Mouse (Mus musculus) brain, embryonic 14.5 days (tissue): ENCODE measurements around the gene Jund. TPM values are rescaled to one million over a fixed set of nuclear protein-coding genes. Genes with fewer than 3 reads are reported as not detected.
A peak's percentile ranks its signal among the peaks of the same experiment; 100 is the strongest.

Experiments used
- DNase-seq: peaks from one replicate; pipeline ENCODE4 v3.0.0-alpha.2; 2011; ENCODE audit warnings: low read depth
- CTCF ChIP-seq: fragments of 200-500 bp; IDR thresholded peaks from 2 replicates; pipeline ENCODE4 v1.5.1; 2012; ENCODE audit warnings: inconsistent platforms, mild to moderate bottlenecking, moderate library complexity, borderline replicate concordance; ENCODE audit not compliant: insufficient read depth, insufficient read length; ENCODE audit errors: extremely low read depth
- POLR2A ChIP-seq: fragments of 200-500 bp; IDR thresholded peaks from 2 replicates; pipeline ENCODE4 v1.6.1; 2012; ENCODE audit warnings: mild to moderate bottlenecking, inconsistent platforms, borderline replicate concordance; ENCODE audit not compliant: poor library complexity, insufficient read depth, insufficient read length, severe bottlenecking; ENCODE audit errors: extremely low read depth
- polyA plus RNA-seq: library from polyadenylated mRNA; depleted of rRNA; stranded (reverse); fragments of >200 nt; gene quantifications from 2 replicates; pipeline ENCODE4 v1.2.3, GENCODE M21; 2012

The Jund gene
- polyA plus RNA-seq, 1 experiment, result 291 TPM

DNA sequence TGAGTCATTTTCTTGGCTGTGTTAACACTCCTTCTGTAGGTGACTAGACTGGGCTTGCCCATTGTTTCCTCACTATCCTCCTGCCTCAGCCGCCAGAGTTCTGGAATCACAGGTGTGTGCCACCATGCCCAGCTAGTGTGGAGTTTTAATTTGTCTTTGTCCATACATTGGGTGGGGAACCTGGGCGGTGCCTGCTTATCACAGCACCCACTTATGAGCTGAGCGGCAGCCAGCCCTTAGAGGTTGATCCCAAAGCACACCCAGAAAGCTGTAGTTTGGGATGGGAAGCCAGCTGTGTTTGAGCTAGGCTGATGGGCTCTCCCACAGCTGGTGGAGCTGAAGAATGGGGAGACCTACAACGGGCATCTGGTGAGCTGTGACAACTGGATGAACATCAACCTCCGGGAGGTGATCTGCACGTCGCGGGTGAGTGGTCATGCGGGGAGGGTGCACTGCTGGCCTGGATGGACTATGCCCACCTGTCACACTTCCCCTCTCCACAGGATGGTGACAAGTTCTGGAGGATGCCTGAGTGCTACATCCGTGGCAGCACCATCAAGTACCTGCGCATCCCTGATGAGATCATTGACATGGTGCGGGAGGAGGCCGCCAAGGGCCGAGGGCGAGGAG lies 21.2 kb upstream of the Jund start:
- TF ChIP-seq POLR2A, result no peak
- no peak for TF ChIP-seq CTCF

DNA sequence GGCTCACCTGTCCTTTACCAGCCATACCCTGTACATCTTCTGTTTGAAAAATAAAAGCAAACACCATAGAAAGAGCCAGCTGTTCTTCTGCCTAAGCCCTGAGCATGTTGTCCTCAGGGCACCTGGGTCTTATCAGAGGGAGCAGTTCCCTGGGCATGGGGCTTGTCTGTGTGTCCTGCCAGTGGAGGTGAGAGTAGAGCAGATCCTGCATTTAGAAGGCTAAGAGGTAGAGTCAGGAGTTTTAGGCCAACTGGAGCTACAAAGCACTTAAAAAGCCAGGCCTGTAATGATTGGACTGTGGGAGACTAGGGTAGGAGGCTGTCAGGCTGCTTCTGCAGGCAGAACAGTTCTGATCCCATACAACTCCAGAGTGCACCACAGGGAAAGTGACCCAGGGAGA lies 20.1 kb upstream of the Jund start:
- TF ChIP-seq POLR2A (no peak), CTCF (no peak)
- no peak for DNase-seq

More for the DNA sequence above, 21.2 kb upstream of the Jund start:
- no peak for DNase-seq

DNA sequence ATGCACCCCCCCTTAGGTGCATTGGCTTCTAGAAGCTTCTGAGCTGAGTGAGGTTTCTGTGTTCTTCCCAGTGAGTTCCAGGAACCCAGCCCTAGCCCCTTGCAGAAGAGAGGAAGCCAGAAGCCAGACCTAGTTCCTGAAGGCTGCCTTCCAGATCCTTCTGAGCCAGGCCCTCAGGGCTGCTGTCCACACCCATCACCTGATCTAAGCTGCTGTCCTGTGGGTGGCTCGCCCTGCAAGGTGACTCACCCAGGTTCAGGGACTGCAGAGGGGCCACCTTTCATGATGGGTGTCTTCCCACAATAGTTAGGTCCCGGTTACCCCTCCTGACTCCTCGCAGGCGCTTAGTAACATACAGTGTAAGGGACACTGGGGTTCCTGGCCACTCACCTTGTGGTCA lies 19.3 kb upstream of the Jund start:
- TF ChIP-seq POLR2A (no peak), CTCF (no peak)
- no peak for DNase-seq

DNA sequence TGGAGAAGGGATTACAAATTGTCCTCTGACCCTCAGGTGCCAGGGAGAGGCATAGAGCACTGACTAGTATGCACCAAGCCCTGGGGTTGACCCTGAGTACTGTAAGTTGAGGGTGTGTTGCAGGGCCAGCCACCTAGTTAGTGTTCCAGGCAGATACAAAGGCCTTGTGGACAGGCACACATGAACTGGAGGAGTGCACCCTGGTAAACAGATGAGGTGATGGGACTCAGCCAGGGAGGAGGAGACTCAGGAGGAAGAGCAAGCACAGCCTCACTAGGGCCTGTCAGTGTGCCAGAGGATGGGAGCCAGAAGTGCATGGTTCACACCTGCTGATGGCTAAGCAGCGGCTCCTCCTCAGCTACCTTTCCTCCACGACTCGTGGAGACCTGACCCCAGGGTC lies 18.7 kb upstream of the Jund start:
- no peak for DNase-seq

DNA sequence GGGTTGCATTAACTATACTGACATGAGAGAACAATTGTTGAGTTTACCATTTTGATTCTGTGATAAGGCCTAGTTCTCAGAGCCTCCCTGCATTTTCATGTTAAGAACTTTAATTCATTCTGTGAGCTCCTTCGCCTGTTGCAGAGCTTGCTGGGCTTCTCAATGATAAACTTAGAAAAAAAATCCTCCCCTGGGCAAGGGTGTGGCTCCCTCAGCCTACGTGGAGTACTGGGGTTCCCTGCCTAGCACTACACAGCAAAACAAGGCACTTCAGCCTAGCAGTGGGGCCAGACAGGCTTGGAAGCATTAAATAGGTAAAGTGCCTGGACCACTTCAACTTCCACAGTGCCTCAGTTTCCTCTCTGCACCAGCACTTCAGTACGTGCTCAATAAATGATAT lies 17.3 kb upstream of the Jund start:
- no peak for DNase-seq
- TF ChIP-seq CTCF (no peak), POLR2A (no peak)

More for the DNA sequence above, 18.7 kb upstream of the Jund start:
- TF ChIP-seq POLR2A (no peak), CTCF (no peak)

DNA sequence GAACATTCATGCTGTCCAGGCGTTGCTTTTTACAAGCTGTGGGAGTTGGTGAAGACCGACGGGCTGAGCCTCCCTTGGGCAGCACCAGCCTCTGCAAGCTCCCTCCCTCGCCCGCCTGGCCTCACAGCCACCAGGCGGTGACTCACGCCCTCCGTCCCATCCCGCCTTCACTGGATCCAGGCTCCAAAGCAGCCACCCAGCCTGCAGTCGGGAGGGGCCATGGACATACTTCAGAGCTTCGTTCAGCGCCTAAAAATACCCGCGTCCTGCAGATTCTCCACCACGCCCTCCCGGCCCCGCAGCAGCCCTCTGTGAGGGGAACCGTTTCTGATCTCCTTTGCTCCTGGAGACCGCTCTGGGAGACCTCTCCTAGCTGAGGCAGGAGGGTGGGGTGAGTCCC lies 16.6 kb upstream of the Jund start:
- DNase-seq, result no peak
- no peak for TF ChIP-seq POLR2A
- TF ChIP-seq CTCF, result no peak

DNA sequence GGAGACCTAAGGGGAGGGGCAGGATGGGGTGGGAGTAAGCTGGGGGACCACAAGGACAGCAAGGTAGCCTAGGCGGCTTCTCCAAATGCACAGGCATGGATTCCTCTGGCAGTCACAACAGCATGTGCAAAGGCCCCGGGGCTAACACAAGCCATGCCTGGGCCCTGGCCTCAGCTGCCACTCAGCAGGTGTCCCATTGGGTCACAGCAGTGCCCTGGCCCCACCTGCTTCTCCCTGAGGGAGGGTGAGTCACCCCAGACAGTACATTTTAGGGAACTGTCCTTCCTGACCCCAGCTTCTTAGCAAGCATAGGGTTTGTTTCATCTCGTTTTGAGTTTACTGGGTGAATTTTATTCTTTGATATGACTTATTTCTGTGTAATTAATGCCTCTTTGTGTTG lies 16.1 kb upstream of the Jund start:
- no peak for DNase-seq
- TF ChIP-seq CTCF (no peak), POLR2A (no peak)

DNA sequence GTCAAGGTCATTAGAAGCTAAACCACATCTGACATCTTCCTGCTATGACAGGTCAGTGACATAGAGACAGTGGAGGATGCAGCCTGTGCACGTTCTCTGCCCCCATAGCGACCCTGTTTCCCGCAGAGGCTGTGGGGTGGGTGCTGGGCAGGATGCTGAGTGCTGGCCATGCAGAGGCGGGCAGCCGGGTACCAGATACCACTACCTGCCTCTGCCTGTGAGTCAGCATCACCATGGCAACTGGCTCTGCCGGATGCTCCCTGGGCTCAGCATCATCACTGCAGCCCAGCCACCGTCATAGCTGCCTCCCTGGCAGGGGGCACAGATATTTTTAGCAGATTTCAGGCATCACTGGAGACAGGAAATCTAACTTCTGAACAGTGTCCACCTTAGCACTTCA lies 14.5 kb upstream of the Jund start:
- peak; percentile 38 for DNase-seq
- TF ChIP-seq CTCF, result no peak
- TF ChIP-seq POLR2A, result no peak

DNA sequence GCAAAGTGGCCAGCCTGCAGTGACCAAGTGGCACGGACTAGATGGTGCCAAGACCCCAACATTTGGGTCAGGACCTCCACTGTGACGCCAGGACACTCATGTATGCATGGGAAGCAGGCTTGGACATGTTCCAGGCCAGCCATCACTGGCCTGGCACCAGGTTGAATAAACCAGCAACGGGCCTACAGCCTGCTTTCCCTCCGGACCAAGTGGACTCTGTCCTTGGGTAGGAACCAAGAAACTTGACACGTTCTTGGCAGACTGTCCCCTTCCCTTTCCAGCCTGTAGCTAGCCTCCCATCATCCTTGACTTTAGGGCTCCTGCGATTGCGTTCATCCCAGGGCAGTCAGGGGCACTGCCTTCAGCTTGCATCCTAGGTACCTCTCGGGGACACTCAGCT lies 11.2 kb upstream of the Jund start:
- TF ChIP-seq POLR2A (no peak), CTCF (no peak)
- DNase-seq, result no peak

DNA sequence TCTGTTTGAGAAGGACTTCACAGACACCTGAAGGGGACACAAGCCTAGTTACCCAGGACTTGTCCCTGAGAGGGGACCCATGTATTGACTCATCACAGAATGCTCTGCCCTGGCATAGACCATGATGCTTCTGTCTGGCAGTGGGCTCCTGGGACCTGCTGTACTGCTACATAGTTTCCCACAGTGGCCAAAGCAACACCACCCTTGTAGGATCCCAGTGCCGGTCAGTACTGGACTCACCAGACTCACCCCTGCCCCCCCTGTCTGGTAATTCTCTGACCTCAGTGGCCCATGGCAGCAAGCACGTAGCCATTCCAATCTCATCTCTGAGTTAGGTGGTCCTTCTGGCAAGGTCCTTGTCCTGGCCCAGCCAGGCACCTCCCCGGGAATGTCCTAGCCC lies 10.6 kb upstream of the Jund start:
- DNase-seq, result no peak
- TF ChIP-seq POLR2A (no peak), CTCF (no peak)

DNA sequence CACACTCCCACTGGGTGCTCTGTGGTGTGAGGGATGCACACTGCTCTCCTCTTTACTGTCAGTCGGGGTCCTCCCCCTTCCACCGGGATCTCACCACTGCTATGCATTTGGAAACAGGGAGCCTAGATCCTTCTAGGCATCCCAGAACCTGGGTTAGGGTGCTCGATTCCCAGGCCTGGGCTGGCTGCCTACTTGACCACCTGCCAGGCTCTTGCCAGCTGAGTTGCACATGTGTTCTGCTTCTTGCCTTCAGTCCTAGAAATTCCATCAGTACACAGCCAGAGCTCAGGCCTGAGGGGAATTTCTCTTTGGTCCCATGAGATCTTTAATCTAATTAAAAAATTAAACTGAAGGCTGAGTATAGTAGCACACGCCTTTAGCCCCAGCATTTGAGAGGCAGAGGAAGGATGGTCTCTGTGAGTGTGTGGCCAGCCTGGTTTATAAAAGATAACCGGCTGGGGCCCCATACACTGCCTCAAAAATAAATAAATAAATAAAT lies 8.8 kb upstream of the Jund start:
- no peak for DNase-seq
- TF ChIP-seq POLR2A (no peak), CTCF (no peak)

DNA sequence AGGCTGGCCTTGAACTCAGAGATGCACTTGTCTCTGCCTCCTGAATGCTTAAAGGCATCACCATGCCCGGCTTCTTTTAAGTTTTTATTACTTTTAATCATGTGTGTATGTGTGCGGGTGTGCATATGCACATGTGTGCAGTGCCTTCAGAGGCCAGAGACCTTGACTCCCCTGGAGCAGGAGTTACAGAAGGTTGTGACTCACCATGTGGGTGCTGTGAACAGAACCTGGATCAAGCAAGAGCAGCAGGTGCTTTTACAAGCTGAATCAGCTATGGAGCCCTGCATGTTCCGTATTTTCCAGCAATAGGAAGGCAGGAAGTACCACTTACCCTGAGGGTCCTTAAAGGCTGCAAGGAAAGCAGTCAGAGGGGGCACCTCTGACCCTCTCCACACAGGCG lies 7.5 kb upstream of the Jund start:
- DNase-seq, result no peak
- TF ChIP-seq CTCF (no peak), POLR2A (no peak)

DNA sequence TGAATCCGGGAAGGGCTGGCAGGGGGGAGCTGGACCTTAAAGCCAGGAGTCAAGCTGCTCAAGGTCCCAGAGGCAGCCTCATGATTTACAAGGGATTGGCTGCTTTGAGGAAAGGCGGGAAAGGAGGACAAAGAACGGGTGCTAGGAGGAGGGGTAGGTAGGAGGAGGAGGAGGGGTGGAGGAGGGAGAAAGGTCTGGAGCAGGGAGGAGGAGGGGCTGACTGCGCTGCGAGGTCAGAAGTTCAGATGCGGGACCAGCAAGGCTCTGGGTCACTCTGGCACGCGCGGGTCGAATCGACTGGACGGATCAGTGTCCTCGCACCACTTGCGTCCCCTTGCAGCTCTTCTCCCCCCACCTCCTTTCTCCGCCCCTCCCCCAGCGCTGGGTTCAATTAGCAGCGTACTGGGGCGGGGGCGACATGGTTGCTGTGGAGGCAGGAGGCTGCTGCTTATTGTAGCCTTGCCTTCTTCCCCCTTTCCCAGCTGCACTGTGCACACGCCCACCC lies 7.0 kb upstream of the Jund start:
- no peak for TF ChIP-seq POLR2A
- no peak for TF ChIP-seq CTCF
- DNase-seq, result peak; percentile 92

DNA sequence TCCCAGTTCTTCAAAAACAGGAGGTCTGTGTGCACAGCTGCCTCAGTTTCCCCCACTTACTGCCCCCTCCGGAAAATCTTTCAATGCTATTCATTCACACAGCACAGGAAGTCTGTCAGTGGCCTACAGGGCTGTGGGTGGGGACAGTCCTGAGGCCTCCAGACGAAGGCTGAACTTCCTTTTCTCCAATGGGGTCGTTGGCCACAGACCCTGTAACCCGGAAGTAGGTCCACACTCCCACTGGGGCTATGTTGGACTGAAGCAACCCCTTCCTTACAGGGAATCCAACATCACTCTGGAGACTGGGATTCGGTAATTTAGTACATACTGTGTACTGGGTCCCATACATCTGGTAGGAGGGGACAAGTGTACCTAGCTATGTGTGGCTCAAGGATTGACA lies 5.1 kb upstream of the Jund start:
- DNase-seq, result no peak
- TF ChIP-seq POLR2A (no peak), CTCF (no peak)
